Mouse (Mus musculus) natural killer cell, adult 2 months (primary cell): ENCODE data around the gene Gopc.

Experiments used
- DNase-seq, 2 experiments: peaks; one replicate each; pipeline ENCODE4 v3.0.0; 2022; ENCODE audit warnings: low spot score in 2 of 2

Gopc gene

DNA sequence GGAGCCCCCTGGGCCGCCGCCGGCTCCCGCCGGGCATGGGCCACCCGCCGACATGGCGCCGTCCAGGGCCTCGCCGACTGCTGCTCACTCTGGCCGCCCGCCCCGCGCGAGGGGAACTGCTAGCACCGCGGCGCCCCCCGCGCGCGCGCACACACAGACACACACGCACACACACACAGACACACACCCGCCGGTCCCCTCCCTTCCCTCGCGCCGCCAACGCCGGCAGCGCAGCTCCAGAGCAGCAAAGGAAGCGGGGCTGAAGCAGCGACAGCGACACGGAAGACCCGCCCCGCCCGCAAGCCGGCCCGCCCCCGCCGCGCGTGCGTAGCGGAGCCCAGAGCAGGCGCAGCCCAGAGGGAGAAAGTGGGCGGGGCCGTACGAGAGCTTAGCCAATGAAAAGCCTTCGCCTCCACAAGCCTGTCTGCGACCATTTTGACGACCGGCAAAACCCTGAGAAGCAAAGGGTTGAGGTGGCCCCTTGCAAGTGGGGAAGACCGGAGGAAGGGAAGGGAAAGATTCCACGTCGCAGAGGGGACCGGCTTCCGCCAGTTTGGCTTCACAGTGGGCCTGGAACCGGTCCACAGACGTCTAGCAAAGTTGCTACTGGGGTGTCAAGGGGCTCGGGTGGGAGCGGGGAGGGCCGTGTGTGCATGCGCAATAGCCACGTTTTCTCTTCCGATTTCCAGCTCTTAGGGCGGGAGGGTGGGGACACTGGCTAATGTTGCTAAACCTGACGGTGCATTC lies at the start of gene Gopc:
TSS of gene Gopc (minus strand) at position 280 of the 747 bp plus-strand sequence.
- peak; percentile 95 to 97 for DNase-seq

DNA sequence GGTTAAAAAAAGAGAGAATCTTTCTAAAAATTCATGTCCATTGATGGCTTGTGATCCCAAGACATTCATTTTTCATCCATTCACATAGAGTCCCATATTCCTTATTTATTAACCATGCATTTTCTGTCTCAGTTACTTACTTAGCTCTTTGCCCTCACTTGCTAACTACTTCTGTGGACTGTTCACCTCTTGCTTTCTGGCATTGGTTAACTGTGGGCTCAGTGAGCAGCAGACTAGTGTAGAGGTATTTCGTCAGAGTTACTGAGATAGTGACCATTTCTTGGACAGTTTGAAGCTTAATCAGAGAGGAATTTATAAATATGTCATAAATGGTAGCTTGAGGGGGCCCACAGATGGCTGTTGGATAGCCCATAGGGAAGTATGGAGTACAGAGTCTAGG lies 49.0 kb upstream of the Gopc start:
- DNase-seq = no peak

DNA sequence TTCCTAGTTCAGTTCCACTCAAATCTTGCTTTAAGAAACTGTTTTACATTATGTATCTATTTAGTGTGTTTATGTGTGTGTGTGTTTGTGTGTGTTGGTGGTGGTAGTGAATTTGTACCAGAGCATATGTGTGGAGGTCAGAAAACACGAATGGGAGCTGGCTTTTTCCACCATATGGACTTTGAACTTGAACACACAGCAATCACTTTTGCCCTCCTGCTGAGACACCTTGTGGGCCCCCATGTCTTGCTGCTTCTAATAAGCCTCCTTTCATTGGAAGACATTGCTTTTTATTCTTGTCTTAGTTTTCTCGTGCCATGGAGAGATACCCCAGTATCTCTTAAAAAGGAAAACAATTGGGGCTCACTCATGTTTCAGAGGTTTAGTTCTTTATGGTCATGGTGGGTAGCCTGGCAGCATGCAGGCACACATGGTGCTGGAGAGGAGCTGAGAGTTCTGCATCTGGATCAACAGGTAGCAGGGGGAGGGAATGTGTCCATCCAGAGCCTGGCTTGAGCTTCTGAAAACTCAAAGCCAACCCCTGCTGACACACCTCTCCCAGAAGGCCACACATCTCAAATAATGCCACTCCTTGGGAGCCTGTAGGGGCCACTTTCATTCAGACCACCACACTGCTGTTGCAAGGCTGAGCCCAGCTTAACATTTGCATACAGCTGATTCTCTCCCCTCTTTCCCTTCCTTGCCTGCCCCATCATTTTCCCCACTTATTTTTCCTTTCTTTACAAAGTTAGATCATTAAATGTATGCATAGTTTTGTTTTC lies 45.9 kb upstream of the Gopc start:
- DNase-seq = no peak

DNA sequence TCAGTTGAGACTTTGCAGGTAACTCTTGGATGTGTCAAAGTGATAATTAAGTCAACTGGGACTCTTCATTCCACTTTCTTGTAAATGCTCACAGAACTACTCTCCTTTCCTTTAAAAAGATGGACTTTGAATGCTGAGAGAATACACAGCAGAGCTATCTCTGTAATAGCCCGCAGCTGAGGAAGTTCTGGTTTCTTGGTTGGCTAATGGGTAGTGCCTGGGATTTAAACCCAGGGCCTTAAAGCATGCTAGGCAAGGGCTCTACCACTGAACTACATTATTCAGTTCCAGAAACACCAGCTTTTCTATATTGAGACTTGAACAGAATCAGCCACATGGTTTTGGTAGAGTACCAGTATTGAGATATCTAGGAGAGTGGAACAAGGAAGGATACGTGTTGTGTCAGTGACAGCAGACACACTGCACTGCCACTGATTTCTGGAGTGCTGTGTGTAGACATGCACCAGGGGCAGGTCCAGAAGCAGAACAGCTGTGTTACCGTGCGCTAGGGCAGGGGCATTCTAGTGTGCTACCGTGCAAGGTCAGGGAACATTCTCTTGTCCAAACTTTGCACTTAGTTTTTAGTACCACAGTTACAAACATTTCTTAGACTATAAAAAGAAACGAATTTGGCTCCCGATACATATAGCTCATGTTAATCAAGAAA lies 44.5 kb upstream of the Gopc start:
- no peak for DNase-seq

DNA sequence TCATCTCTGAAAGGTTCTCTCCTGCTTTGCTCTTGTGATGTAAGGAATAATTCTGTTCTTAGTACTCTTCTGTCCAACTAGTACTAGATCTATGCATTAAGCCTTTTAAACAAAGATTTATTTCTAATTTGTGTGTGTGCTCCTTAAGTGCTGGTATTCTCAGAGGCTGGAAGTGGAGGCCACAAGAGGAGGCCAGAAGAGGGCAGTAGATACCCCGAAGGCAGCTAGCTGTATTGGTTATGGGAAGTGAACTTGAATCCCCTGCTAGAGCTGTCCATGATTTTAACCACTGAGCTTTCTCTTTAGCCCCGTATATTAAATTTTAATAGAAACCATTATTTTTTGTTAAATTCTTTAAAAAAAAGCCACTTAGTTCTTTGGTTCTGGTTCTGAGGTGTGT lies 41.2 kb upstream of the Gopc start:
- peak in 1 of 2 experiments; percentile 8 for DNase-seq

DNA sequence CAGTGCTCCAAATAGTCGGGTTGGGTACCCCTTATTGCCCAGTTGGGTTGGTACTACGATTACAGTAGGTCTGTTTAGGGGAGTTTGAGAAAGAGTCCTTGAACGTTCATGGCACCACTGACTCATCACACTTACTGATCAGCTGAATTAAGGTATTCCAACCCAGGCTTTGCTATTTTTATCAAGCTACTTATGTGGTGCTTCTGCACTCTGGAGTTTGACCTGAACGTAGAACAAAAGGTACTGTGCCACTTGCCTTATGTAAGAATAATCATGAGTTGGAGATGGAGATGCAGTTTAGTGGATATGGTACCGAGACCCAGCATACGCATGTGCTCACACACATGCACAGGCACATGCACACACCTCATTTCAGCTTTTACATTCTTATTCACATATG lies 39.8 kb upstream of the Gopc start:
- DNase-seq = no peak

DNA sequence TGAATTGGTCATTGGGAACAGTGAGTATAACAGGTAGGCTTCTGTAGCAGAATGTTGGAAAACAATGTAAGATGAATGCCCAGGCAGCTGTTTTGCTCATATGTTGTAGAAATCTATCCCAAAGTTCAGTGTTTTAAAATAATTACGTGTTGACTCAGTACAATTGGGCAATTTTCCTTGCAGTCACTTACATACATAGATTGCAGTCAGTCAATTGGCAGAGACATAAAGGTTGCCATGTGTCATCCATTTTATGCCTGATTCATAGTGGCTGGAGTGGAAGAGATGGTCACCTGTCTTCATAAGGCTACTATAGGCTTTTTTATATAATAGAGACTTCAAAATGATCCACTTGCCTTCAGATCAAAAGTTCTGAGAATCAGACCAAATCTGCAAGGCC lies 38.6 kb upstream of the Gopc start:
- DNase-seq = no peak

DNA sequence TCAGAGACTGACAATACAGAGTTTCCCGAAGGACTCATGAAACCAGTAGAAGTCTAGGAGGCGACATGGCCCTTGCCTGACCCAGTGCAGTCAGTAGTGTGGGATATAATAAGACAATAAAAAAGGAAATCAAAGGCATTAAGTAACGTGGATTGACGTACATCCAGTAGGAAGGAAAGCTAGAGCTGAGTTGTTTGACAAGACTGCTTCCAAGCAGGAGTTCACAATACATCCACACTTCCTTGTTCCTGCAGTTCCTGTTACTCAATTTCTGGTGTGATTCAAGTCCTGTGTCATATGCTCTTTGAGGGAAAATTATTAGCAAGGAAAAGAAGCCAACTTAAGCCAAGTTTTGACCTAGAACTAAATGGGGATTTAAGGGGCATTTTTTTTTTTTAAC lies 37.5 kb upstream of the Gopc start:
- no peak for DNase-seq

DNA sequence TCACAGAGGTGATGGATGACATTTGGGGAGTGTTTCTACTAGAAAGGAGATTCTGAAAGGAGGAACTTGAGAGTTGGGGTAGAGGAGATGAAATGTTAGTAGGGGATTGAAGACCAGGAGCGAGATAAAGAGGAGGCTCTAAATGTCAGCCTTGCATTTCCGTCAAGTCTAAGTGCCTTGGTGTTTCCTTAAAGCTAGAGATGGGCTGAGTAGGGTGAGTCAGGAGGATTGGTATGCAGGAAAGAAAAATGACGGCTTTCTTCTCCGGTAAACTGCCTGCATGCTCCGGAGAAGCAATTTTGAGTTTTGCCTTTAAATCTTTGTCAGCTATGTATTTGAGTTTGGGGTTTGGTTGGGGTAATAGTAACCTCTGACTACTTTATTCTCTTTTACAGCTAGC lies 37.0 kb upstream of the Gopc start:
- DNase-seq = no peak

DNA sequence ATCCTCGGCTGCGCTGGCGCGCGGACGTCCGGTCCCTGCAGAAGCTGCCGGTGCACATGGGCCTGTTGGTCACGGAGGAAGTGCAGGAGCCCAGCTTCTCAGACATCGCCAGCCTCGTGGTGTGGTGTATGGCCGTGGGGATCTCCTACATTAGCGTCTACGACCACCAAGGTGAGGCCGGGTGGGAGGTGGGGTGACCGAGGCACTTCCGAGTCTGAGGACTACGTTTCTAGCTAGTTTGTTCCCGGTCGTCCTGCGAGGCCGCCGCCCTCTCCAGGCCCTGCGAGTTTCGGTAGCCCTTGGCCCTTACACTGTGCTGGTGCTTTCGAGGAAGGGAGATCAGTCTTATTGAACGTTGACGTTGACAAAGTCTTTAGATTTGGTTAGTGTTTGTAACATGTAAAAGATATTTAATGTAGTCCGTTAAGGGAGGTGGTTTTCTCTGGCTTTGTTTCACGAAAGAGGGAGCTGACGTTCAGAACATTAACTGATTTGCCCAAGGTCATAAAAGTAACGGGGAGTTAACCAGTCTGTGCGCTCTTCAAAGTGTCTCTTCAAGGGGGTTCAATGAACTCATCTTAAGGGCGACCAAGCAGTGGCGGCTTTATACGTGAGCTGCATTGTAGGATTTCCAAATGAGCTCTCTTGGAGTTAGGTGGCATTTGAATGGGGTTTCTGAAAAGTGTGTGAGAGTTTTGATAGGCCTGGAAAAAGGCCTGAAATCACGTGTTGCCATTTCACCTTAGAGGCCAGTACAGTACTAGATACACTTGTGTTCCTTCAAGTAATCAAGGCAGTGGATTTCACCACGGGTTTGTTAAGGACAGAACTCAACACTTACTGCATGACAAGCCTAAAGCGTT lies 36.3 kb upstream of the Gopc start:
- DNase-seq = no peak

DNA sequence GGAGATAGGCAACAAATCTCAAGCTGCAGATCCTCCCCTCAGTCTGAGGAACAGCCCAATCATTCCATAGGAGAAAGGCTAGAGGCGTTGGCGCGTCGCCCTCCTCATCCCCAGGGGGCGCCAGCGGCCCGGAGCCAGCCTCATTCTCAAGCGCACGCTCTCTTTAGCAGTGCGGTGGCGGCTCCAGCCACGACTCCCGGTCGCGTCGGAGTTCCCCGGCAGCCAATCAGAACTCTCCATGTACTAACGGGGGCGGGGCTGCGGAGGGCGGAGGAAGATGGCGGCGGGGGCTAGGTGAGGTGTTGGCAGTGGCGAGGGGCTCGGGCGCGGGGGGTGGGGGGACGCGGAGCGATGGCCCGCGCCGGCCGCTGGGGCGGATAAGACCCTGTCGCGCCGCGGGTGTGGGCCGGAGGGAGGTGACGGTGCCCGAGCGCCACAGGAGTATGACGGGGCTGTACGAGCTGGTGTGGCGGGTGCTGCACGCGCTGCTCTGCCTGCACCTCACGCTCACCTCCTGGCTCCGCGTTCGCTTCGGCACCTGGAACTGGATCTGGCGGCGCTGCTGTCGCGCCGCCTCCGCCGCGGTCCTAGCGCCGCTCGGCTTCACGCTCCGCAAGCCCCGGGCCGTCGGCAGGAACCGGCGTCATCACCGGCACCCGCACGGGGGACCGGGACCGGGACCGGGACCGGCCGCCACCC lies 35.5 kb upstream of the Gopc start, which contains the start of gene Nus1:
TSS of gene Nus1 (plus strand) at position 249 of the 699 bp plus-strand sequence.
- peak; percentile 92 to 95 for DNase-seq

DNA sequence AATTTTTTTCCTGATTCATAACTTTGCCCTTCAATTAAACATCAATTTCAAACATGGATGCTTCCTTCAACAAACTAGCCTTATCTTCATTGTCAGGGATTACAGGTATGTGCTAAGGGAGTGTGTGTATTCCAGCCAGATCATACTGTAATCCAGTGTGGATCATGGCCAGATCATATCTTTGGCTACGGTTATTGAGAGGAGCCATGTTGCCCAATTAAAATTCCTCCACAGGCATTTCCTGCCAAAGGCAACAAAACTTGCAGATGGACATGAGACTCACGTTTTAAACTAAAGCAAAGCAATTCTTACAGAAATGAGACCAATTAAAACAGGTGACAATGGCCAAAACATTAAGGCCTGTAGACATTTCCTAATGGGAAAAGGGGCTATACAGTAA lies 34.5 kb upstream of the Gopc start:
- DNase-seq = no peak

DNA sequence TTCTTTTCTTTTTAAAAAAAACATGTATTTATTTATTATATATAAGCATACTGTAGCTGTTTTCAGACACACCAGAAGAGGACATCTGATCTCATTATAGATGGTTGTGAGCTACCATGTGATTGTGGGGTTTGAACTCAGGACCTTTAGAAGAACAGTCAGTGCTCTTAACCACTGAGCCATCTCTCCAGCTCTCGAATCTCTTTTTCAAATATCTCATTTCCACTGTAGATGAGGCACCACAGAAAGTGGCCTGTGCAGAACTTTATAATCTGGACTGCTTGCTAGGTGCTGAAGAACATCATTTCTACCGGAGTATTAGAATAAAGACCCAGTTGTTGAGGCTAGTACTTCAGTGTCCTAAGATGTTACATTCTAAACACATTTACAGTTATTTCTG lies 33.1 kb upstream of the Gopc start:
- no peak for DNase-seq

DNA sequence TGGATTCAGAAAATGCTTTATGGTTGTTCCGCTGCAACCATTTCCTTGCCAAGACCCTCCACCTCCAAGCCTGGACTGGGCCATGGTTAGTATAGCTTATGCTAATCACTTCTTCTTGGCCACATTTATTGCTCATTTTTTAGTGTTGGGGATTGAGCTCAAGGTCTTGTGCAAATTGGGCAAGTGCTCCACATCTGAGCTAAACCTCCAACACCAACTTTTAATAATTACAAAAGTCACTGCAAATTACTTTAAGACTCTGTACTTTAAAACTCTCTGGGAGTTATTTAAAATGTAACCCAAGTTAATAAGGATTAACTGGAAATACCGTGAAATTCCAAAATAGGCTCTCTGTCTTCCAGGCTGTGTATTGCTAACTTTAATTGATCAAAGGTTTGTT lies 25.6 kb upstream of the Gopc start:
- DNase-seq = no peak

DNA sequence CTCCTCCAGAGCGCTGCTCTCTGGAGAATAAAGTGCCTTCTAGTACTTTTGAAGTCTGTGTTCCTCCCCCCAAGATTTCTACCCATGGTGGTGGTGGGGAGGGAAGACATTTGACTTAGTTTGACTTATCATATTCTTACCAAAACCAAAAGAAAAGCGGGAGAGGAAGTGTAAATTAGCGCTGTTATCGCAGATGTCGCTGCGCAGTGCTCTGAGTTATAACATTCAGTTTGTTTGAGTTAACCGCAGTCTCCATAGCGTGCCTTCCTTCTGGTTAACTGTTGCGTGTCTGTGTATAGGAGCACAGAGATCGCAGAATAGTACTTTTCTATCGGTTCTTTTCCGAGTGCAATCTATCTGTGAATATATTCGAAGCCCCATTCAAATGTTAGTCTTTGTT lies 23.2 kb upstream of the Gopc start:
- DNase-seq = no peak

DNA sequence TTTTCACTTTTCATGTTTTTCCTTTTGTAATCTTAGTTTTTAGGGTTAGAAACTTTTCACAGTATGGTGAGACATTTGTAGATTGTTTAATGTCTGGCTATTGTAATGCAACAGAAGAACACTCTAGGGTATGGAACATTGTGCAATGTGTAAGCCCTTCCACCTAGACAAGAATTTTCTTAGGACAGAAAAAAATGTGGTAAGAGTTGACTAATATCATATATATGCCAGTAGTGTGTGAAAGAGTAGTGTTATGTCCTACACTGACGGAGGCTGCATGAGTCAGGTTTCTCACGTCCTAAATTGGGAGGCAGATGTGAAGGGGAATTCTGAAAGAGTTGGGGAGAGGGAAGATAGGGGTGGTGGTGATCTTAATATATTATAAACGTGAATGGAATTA lies 17.8 kb upstream of the Gopc start:
- DNase-seq = no peak

DNA sequence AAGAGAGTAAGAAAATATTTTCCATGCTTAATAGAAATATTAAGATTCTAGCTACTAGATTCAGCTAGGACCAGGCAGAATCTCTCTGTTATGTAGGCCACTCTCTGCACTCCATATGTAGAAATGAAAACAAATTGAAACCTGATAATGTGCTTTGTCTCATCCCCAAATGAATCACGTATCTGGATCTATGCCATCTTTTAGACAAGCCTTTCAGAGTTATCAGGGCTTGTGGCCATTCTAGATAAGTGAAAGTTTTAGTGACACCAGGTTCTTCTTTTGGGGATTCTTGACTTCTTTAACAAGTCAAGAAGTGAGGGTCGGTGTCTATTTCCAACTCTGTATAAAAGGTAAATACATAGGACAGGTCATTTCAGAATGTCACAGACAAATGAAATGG lies 16.8 kb upstream of the Gopc start:
- DNase-seq = no peak

DNA sequence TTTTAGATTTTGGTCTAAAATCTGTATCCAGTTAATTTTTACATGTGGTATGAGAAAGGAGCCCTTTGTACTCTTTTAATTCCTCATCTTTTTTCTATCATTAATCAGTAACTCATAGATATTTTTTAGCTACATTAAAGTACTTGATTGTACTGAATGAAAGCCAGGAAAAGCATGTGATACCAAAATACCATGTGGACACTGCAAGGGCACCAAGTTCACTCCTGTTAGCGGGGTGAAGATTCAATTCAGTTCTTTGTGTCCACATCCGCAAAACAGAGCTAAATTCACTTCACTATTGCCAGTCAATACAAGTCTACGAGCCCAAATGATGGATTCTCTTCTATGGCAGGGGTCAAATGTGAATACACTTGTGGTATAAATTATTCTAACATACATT lies 14.7 kb upstream of the Gopc start:
- DNase-seq = no peak

DNA sequence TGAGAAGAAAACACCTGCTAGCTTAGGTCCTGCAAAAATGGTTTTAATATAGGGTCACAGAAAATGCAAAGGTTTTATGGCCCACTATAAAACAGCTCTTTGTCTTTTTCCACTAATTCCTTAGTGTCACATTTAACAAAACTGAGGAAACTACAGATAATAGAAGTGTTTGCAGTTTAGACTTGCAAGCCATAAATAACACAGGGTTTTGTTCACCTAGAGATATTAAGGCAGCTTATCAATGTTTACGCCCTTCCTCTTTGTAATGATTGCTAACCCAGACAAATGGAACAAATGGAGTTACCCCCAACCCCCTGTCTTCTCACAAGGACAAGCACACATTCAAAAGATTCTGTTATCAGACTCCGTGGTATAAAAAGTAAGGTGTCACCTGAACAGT lies 9.3 kb upstream of the Gopc start:
- no peak for DNase-seq

DNA sequence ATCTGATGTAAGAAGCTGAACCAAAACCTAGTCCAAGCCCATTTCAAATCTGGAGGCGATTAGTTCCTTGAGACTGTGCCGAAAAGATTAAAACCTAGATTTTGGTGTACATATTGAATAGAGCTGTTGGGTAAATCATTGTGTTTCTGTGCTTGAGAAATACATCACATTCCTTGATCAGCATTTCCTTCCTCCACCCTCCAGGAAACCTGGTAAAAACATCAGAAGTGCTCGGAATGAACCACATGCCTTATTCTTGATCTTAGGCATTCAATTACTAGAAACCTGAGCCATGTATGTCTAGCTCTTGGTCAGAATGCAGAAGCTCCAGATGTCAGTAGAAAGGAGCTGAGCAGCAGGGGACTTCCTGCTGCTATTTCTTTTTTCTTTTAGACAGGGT lies 7.5 kb upstream of the Gopc start:
- no peak for DNase-seq

DNA sequence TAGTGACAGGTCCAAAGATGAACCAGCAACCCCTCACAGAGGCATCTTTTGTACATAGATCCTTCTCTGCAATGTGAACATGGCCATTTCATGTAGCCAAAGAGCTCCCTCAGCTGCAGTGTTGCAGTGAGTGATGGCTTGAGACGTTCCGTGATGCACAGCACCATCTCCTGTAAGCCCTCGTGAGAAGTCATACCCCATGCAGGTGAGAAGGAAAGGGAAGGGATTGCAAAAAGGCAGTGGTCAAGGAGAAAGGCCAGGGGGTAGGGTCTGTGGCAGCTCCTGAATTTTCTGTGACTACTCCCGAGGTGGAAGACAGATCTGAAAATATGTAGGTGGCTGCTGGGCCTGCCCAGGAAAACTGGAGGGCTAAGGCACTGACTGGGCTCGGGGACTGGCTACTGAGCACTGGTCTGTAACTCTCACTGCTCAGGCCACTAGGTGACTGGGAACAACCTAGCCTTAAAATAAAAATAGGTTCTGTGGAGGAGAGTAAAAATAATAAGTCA lies 7.1 kb upstream of the Gopc start, which contains the start of gene Nepn:
TSS of gene Nepn (plus strand) at position 51 of the 509 bp plus-strand sequence.
- no peak for DNase-seq
